Mouse (Mus musculus) urinary bladder, adult 18-20 months (tissue): ENCODE measurements around the gene Abcb1b.
A peak's percentile ranks its signal among the peaks of the same experiment; 100 is the strongest.
"Not testable (repeated sequence)": the region's sequence is repeated elsewhere in the genome, so short reads cannot be mapped to it uniquely, and the experiment has no call there.

Source experiments
- DNase-seq, 2 experiments: peaks; one replicate each; pipeline ENCODE4 v3.0.0; 2022; ENCODE audit warnings: low spot score in 2 of 2, mixed read lengths in 2 of 2

The Abcb1b gene

DNA sequence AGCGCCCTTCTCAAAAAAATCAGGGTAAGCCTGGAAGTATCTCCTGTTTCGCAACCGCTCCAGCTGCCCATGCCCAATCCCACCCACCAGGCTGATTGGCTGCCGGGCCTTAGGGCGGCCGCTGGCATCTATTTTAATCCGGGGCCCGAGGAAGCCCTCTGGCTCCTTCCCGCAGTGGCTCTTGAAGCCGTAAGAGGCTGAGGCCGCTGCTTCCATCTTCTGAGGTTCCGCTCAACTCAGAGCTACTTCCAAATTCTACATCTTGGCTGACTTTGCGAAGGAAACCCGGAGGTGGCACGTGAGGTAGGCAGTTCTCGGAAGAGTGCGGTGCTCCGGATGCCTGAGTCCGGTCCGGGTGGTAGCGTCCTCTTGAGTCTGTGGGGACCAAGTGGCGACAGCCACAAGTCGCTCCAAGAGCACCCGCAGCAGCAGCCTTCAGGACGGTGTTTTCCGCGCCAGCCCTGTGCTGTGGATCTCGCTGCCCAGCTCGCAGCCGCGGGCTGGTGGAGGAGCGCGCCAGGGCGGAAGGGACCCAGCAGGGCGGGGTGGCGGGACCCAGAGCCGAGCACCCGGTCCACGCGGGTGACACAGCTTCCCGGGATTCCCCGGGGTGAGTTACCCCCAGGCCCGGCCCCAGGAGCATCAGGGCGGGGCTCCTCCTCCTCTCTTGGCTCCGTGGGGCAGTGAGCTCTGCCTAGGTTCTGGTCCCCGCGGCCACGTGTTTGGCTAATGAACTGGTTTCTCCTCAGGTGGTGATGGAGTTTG lies at the start of gene Abcb1b:
Abcb1b (plus strand) TSS at position 161 of the 765 bp plus-strand sequence.
- peak; percentile 26 to 42 for DNase-seq

DNA sequence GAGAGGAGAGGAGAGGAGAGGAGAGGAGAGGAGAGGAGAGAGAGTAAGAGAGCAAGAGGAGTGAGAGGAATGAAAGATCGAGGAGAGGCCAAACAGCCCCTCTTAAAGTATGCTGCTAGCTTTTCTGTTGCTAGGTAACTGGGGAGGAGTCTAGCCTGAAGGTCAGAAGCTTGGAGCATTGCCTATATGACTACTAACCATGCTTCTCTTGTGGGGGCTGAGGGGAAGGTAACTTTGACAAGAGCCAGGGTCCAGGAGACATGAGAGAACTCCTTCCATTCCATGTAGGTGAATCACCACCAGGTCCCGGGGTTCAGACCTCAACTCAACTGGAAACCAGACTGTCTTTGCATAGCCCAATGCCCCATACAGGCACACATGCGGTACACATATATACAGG lies 25.1 kb upstream of the Abcb1b start:
- no peak for DNase-seq

DNA sequence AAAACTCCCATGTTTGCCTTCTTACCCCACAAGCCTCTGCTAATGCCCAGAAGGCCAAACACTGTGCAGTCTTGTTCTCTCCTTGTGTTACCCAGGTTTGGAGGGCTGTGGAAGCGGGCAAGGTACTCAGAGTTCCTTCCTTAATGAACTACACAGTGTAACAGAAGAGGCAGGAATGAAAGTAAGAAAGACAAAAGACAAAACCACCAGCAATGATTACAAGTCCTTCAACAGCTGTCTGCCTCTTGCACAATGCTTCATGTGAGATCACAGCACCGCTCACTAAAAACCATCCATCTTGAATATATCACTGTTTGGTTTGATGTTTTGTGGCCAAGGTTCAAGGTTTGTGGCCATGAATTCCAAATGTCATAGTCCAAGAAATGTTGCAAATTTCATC lies 19.6 kb upstream of the Abcb1b start:
- no peak for DNase-seq

DNA sequence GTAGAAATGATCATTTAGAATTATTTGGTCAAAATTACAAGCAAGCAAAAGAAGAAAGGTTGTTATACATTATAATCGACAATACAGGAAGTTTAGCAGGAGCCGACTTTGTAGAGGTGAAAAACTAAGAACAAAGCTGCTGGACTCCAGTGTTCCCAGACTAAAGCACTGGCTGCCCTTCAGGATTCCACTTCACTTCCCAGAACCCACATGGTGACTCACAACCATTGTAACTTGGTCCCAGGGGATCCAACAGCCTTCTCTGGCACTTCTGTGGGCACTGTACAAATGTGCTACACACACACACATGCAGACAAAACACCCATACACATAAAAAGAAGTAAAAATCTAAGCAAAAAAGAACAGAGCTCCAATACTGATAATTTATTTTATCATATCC lies 19.2 kb upstream of the Abcb1b start:
- DNase-seq, result no peak

DNA sequence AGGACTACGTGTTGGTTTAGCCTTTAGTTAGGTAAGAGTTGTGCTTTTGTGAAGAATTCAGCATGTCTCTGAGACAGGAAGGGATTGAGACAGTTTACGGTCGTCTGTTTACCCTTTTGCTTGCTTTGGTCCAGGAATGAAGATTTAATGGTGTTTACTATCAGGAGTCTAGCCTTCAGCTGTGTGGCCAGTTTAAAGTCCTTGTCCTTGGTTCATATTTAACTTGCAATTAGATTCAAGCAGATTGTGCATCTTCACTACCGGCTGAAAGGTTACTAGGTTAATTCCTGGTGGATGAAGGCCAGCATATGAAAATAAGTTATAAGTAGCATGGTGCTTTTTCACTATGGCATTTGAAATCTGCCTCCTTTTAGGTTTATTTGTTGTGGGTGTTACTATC lies 5.7 kb upstream of the Abcb1b start:
- DNase-seq, result no peak

DNA sequence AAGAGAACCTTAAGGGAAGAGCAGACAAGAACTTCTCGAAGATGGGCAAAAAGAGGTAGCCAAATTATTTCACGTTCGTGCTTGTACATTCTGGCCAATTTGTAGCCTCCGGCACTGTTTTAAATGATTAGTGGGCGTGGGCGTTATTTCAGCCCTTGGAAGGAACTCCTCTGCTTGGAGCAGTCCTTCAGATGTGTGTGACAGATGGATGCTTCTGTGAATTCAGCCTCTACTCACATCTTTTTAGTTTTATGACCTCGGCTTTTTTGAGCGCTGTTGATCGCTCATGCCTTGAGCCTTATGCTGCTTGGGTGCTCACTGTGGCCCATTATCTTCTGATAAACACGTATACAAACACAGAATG lies 787 bp downstream of the Abcb1b start:
- no peak for DNase-seq

DNA sequence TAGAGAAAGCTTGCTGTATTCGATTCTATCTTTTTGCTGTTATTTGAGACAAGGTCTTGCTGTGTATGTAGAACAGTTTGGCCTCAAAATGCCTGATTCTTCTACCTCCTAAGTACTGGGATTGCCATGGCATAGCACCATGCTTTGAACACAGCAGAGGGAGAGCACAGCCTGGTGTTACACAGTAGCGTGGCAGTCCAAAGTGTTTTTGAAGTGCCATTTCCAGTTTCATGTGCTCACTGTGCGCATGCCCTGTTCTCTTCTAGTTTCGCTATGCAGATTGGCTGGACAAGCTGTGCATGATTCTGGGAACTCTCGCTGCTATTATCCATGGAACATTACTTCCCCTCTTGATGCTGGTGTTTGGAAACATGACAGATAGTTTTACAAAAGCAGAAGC lies 7.8 kb downstream of the Abcb1b start:
- DNase-seq, result no peak

DNA sequence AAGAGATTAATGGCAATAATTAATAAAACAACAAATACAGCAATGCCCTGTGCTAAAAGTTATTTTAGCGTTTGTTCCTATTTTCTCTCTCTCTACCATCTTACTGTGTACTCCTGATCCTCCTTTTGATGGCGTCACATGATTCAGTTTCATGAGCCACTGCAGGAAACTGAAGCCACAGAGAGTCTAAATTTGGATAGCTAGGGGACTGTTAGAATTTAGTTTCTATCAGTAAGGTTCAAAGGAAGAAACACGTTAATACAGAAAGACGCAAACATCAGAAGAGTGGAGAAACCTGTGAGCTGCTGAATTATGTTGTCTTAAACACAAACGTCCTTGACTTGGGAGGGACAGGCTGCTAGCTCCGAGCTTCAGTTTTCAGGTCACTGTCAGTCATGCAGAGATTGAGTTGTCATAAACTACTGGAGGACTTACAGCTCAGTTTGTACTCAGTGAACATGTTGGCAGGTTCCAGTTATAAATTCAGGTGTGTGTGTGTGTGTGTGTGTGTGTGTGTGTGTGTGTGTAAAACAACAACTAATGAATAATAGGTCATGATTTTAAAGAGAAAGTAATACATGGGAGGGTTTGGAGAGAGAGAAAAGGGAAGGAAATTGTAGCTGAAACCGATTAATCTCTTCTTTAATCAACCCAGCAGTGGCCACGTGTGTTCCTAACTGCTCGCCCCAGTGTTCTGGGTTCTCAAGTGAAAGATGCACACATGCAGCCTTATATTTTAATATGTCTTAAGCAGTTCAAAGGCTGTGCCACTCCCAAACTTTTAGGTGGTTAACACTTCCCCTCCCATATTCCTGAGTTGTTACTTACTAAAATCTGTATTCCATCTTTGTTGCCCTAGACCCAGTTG lies 9.4 kb downstream of the Abcb1b start:
- no peak for DNase-seq

DNA sequence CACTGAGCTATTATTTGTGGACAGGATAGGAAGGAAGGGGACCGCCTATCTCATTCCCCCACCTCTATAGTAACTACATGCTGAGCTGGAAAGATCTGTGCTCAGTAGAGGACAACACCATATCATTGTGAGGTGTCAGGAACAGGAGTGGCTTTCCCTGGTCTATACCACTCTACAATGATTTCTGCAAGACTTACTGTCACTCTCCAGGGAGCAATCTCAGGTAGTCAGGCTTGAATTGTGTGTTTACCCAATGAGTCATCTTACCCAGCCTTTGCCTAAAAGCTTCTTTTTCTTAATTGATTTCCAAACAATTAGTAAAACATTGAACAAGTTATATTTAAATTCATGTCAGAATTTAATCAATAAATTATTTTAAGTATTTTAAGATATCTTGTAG lies 15.9 kb downstream of the Abcb1b start:
- no peak for DNase-seq

DNA sequence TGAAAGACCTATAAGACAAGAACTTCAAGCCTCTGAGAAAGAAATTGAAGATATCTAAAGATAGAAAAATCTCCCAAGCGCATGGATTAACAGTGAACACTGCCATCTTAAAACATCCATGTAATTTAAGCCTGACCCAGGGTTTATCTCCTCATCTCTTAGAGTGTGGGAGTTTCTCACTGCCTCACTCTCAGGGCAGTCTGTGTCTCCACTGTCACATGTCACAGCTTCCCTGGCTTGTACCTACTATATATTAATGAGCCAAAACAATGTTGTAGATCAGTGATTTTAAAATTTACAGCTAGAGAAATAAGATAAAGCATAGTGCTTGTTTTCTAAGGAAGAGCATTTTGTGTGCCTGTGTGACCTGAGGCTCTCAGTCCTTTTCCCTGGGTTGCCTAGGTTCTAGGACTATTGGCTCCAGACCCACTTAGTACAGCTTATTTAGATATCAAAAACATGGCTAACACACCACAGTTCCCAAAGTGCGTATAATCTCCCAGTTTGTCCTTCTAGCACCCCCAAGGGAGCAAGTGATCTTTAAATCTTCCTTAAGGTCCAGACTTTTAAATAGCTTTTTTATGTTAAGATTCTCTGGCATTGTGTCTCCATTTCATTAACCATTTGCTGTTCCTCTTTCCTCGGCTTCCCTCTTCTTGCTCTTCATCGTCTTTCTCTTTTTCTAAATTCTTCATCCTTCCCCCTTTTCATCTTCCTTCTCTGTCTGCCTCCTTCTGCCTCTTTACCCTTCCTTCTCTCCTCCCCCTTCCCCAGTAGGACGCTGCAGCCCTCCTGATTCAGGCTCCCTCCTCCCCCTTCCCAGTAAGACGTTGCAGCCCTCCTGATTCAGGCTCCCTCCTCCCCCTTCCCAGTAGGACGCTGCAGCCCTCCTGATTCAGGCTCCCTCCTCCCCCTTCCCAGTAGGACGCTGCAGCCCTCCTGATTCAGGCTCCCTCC lies 22.0 kb downstream of the Abcb1b start:
- no peak for DNase-seq

DNA sequence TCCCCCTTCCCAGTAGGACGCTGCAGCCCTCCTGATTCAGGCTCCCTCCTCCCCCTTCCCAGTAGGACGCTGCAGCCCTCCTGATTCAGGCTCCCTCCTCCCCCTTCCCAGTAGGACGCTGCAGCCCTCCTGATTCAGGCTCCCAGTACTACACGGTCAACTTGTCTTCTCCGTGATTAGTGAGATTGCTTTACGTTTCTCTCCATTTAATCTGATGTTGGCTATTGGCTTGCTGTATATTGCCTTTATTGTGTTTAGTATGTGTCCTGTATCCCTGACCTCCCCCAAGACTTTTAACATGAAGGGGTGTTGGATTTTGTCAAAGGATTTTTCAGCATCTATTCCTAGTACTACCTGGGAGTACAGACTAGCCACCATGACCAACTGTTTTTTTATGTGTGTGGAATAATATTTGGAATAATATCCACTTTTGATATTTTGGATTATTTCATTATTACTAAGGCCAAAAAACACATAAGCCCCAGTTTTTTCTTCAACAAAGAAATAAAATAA lies 22.7 kb downstream of the Abcb1b start:
- not testable (repeated sequence) for DNase-seq

DNA sequence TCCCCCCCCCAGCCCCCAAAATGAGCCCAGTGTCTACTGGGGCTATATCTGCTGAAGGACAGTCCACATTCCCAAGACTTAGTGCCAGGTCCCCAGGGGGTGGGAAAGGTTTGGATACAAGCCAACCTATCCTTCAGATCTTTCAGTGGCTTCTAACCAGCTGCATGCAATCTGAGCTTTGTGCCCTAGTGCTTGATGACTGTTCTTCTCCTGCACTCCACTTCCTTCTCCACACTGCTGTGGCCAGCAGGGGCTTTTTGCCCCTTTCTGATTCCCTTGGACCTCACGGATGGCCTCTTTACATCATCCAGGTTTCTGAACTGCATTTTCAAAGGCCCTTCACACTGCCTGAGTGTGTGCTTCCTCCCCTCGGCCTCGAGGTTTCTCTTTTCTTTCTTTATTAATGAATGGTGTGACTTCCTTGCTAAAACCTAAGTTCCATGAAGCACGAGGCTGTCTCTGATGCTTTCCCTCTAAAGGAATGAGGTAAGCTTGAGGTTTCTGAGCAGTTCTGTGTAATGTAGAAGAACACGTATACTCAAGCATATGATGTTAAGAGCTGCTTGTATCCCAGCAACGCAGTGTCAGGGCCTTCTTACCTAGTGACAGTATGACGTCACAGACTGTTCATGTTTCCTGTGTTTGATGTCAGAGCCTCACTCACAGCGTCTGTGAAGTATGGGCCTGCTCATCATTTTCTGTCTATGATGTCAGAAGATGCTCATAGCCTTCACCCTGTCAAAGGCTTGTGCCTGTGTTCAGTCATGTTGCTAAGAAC lies 40.9 kb downstream of the Abcb1b start:
- DNase-seq, result no peak

DNA sequence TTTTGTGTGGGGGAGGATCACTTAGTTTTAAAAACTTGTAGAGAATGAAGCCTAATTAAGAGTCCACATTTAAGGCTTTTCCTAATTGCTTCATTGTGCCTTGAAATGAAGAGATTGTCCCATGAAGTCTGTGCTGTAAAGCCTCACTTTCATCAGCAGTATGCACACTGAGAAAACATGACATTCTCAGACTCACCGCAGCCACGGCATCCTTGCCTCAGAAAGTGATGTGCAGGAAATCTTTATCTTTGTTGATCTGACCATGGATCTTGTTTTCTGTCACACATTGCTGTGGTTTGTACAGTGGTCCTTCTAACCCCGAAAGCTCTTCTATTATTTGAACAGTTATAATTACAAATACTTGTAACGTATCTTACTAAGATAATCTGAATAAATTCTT lies 41.7 kb downstream of the Abcb1b start:
- DNase-seq, result no peak

DNA sequence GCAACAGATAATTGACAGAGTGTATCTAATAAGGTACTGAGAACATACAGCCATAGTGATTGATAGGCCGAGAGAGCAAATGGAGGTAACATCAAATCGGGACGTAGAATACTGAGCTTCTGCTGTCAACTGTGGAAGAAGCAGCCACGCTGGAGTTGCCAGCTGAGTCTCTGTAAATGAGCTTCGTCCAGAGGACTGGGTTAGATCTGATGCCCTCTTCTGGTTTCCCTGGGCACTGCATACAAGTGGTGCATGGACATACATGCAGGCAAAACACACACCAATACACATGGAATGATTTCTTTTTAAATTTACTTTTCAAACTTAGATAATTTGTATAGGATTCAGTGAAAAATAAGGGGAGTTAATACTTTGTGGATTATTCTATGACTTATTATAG lies 42.9 kb downstream of the Abcb1b start:
- DNase-seq, result peak in 1 of 2 experiments; percentile 34

DNA sequence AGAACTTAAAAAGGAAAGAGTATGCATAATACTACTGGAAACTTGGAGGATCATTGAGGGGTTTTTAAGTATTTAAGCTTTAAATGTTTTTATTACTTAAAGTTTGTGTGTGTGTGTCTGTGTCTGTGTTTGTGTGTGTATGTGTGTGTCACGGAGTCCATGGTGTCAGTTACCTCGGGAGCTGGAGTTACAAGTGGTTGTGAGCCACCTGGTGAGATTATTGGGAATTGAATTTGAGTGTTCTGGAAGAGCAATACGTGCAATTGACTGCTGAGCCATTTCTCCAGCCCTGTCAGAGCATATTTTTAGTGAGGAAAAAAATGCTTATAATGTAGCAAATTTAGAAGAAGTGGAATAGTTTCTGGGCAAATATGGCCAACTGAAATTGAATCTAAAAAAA lies 44.9 kb downstream of the Abcb1b start:
- no peak for DNase-seq

DNA sequence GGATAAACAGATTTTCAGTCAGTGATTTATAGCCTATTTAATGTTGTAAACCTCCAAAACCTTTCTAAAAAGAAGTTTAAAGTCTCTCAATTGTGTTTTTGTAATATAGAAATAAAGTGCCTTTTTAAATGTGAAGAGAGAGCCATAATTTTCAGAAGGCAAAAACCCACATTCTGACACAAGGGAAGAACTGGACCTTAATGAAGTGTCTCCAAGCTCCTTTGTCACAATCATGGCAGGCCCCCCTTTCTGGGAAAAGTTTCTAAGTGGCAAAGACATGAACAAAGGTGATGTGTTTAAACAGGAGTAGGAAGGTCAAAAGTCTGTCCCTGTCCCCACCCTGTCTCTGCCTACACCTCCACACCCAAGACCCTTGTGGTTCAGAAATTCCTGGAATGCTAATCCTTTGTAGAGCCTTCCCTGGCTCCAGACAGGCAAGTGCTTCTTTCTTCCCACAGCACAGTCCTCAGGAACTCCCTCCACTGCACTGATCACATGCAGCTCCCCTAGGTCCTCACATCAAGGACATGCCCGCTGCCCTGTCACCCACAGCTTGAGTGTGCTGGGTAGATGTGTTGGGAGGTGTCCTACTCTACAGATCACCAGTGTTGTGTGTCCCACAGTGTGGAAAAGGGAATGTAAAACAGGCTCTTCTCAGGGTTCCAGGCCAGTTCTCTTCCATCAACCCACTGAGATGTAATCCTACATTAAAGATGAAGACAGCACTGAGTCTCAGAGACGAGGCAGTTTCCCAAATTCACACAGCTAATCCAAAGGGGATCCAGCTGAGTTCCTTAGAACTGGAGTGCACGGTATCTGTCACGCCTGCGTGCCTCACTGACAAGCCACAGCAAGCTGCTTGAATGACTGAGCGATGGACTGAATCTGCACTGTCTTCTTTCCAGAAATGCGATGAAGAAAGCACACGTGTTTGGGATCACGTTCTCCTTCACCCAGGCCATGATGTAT lies 50.9 kb downstream of the Abcb1b start:
- not testable (repeated sequence) for DNase-seq

DNA sequence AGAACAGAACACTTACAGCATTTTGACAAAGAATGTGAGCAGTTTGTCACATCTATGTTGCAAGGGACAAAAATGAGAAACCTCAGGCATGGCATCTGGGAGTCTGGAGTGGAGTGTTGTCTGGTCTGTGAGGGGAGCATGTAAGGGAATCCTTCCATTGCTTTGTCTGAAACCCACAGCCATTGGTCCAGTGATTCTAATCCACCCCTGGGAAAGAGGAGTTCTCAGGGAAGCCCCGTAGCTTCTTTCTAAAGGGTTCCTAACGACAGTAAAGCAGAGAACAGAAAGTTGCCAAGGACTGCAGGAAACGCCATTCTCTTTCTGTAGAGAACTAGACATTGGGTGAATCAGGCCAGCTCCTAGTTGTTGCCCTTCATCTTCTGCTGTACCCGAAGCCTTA lies 52.9 kb downstream of the Abcb1b start:
- DNase-seq, result no peak

DNA sequence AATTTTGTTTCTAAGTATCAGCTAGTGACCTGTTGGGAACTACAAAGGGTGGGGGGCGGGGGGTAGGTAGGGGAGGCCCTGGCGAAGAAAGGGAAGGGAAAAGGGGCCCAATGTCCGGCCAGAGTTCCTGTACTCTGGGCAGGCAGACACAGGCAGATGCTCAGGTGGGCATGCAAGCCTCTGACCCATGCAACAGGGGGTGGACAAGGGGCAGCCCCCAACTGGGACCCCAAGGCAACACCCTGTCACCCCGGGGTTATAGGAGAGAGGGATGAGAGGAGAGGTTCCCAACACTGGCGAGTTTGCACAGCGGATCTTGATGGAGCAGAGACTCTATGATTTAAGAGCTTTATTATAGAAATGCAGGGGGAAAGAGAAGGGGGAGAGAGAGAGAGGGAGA lies 59.3 kb downstream of the Abcb1b start:
- no peak for DNase-seq

DNA sequence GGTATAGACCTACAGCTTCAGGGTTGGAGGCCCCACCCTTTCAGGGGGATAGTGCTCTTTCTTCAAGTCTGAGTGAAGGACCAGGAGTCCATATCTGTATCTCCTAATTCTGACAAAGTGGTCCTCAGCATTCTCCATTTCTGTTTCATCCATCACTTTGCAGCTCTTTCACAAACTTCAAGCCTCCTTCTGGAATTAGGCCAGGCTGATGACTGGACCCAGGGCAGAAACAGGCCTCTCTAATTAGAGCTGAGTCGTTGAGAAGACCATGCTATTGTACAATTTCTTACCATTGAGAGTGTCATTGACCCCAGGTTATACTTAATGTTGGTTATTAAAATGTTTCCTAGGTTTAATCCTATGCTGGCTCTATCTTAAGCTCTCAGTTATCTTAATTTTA lies 63.9 kb downstream of the Abcb1b start:
- DNase-seq, result no peak
